Mouse (Mus musculus) neural tube, embryonic 13.5 days (tissue): ENCODE results near the gene Max. TPM values are rescaled to one million over a fixed set of nuclear protein-coding genes. Genes with fewer than 3 reads are reported as not detected.

Experiments used
- ATAC-seq: fragments of 200-750 bp; cut with Nextera tagmentation; 2 replicates; pipeline ENCODE4 v1.8.0; 2017; ENCODE audit warnings: low read depth, mild to moderate bottlenecking, moderate TSS enrichment, moderate library complexity
- H3K27ac ChIP-seq: fragments of 300-500 bp; sonication (generic); replicated peaks from 2 replicates; pipeline ENCODE4 v1.5.1; 2015; ENCODE audit warnings: moderate library complexity, mild to moderate bottlenecking, inconsistent platforms
- H3K27me3 ChIP-seq: fragments of 300-500 bp; sonication (generic); 2 replicates; pipeline ENCODE4 v1.6.1; 2015; ENCODE audit warnings: mild to moderate bottlenecking, inconsistent platforms
- H3K36me3 ChIP-seq: fragments of 300-500 bp; sonication (generic); 2 replicates; pipeline ENCODE4 v1.6.1; 2015; ENCODE audit warnings: mild to moderate bottlenecking, inconsistent platforms
- H3K4me1 ChIP-seq: fragments of 300-500 bp; sonication (generic); replicated peaks from 2 replicates; pipeline ENCODE4 v1.6.1; 2015; ENCODE audit warnings: inconsistent platforms
- H3K4me2 ChIP-seq: fragments of 300-500 bp; sonication (generic); 2 replicates; pipeline ENCODE4 v1.6.1; 2015; ENCODE audit warnings: inconsistent platforms, mild to moderate bottlenecking, moderate library complexity
- H3K4me3 ChIP-seq: fragments of 300-500 bp; sonication (generic); 2 replicates; pipeline ENCODE4 v1.5.1; 2015; ENCODE audit warnings: mild to moderate bottlenecking, inconsistent platforms
- H3K9ac ChIP-seq: fragments of 300-500 bp; sonication (generic); 2 replicates; pipeline ENCODE4 v1.6.1; 2015; ENCODE audit warnings: moderate library complexity, mild to moderate bottlenecking, inconsistent platforms
- H3K9me3 ChIP-seq: fragments of 300-500 bp; sonication (generic); 2 replicates; pipeline ENCODE4 v1.6.1; 2016; ENCODE audit warnings: inconsistent platforms
- WGBS: fragments of 180-500 bp; shearing (Covaris S2); methylation state at CpG from one replicate; pipeline ENCODE4 v1.1.7; 2015; 5-methylcytosine and 5-hydroxymethylcytosine counted together
- polyA plus RNA-seq: library from polyadenylated mRNA; unstranded; fragments of >200 nt; fragmentation: Nextera tagmentation; extraction: Ambion mirVana; gene quantifications from 2 replicates; pipeline ENCODE4 v1.2.1, GENCODE M21; 2015

Max gene
- polyA plus RNA-seq, 1 experiment from 2014 or later: 17.8 TPM

DNA sequence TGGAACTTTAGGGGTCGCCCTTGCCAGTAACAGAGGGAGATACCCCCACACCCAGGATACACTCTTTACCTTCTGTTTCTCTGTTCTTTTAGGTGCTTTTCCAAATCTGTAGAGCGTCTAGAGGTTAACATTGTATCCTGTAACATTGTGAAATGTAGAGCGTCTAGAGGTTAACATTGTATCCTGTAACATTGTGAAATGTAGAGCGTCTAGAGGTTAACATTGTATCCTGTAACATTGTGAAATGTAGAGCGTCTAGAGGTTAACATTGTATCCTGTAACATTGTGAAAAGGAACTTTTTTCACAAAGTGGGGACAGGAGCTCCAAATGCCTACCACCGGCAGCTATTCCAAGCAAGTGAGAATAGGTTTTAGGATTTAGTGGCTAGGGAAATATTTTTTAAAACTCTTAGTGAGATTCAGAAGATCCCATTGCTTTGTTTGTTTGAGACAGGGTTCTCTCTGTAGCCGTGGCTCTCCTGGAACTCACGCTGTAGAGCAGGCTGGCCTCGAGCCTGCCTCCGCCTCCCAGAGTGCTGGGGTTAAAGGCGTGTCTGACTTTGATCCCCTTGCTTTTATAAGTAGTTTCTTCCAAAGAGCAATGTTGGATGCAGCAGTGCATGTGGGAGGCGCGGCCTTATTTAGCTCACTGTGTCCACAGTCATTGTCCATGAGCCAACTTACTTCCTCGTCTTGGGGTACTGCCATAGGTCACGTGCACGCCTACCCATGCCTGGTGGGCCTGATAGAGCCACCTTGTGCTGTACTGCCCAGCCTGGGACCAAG, 68.9 kb downstream of the Max start:
- no peak overlapping the region for H3K4me2 ChIP-seq
- H3K4me3 ChIP-seq: no peak overlapping the region
- H3K9ac ChIP-seq: no peak overlapping the region
- peaks cover 18% of the 10 kb centered on the region for H3K4me1 ChIP-seq
- H3K36me3 ChIP-seq: peaks cover 16% of the 10 kb centered on the region; the same call in 1 of the 2 replicates
- WGBS: 93% methylated on average over 16 of the region's 16 CpGs
- no peaks in the 10 kb centered on the region for H3K27me3 ChIP-seq
- H3K9me3 ChIP-seq: no peaks in the 10 kb centered on the region
- H3K27ac ChIP-seq: no peak overlapping the region
- no peak for ATAC-seq

DNA sequence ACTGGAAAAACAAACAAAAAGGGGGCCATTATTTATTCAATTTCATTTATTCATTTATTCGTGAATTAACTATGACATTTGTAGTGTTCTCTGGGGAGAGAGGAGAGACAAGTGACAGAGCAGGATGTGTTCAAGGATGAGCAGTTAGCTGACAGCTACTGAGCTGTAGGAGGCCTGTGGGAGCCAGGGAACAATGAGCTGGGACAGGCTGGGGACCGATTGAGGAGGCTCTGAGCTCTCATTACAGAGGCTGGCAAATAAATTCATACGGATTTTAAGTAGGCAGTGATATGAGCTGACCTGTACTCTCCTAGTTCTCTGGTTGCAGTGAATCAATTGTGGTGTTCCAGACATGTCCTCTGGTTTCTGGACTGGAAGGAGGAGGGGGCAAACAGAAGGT, 70.8 kb downstream of the Max start:
- peaks cover 20% of the 10 kb centered on the region; the same call in 1 of the 2 replicates for H3K36me3 ChIP-seq
- peaks cover 18% of the 10 kb centered on the region for H3K4me1 ChIP-seq
- no peak; the same call in 1 of the 2 replicates for ATAC-seq
- H3K27me3 ChIP-seq: no peaks in the 10 kb centered on the region
- no peak overlapping the region for H3K27ac ChIP-seq
- H3K4me2 ChIP-seq: no peak overlapping the region
- no peak overlapping the region for H3K4me3 ChIP-seq
- H3K9ac ChIP-seq: no peak overlapping the region
- no peaks in the 10 kb centered on the region for H3K9me3 ChIP-seq
- 49% methylated on average over 3 of the region's 3 CpGs for WGBS

DNA sequence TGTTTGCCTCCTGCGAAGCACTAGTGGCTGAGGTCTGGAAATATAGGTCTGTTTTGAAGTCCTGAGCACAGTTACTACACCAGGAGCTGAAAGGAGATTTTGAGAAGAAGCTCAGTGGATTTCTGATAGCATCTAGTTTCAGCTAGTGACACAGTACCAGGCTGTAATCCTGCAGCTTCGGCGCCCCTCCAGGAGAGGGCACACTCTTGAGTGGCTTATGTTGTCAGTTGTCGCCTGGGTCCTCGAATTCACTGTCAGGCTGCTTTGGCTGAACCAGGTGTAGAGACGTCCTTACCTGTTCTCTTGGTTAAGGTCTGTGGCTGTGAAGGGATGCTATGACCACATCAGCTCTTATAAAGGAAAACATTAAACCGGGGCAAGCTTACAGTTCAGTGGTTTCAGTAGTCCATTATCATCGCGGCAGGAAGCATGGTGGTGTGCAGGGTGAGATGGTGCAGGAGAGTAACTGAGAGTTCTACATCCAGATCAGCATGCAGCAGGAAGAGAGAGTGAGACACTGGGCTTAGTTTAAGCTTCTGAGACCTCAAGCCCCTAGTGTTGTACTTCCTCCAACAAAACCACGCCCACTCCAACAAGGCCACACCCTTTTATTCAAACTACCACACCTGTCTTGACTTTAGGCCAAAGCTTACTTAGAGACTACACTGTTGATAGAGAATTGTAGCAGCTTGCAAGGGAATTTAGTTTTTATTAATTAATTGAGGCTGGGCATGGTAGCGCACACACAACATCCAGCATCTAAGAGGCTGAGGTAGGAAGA, 72.4 kb downstream of the Max start:
- H3K4me3 ChIP-seq: no peak overlapping the region
- H3K27me3 ChIP-seq: no peaks in the 10 kb centered on the region
- no peak overlapping the region for H3K27ac ChIP-seq
- H3K36me3 ChIP-seq: peaks cover 20% of the 10 kb centered on the region; the same call in 1 of the 2 replicates
- no peaks in the 10 kb centered on the region for H3K9me3 ChIP-seq
- 89% methylated on average over 11 of the region's 11 CpGs for WGBS
- peaks cover 10% of the 10 kb centered on the region; the same call in 1 of the 2 replicates for H3K4me1 ChIP-seq
- ATAC-seq: no peak
- H3K4me2 ChIP-seq: no peak overlapping the region
- no peak overlapping the region for H3K9ac ChIP-seq

DNA sequence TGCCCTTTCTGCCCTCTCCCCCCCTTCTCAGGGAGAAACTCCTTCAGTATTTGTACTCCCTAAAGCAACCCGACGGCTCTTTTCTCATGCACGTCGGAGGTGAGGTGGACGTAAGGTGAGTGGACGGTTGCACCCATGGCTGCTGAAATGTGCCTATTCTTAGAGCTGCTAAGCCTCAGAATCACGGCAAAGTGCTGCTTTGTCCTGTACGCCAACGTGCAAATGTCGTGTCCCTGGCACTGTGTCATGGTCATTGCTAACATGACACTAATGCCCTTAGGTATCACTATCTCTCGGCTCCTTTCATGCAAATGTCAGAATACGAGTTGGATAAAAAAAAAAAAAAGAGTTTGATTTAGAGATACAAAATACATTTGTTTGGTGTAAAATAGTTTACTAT, 74.1 kb downstream of the Max start:
- H3K9me3 ChIP-seq: no peaks in the 10 kb centered on the region
- H3K4me1 ChIP-seq: peaks cover 7% of the 10 kb centered on the region; the same call in 1 of the 2 replicates
- no peak overlapping the region for H3K4me2 ChIP-seq
- no peak overlapping the region for H3K9ac ChIP-seq
- H3K36me3 ChIP-seq: peaks cover 28% of the 10 kb centered on the region; the same call in 1 of the 2 replicates
- no peak for ATAC-seq
- WGBS: 94% methylated on average over 12 of the region's 12 CpGs
- no peak overlapping the region for H3K27ac ChIP-seq
- H3K27me3 ChIP-seq: no peaks in the 10 kb centered on the region
- no peak overlapping the region for H3K4me3 ChIP-seq

Other genes with a start within 250 kb of the Max start
- 145 and 158 TPM in 2 replicates for gene Churc1, start 196.7 kb downstream of the Max start, polyA plus RNA-seq
- 39.7 and 39.9 TPM in 2 replicates for gene Fntb, start 196.6 kb downstream of the Max start, polyA plus RNA-seq
- 0.10 TPM in 1 of 2 replicates, not detected in the other for gene Gpx2, start 166.6 kb downstream of the Max start, polyA plus RNA-seq
- 25.3 and 28.0 TPM in 2 replicates for gene Rab15, start 139.3 kb downstream of the Max start, polyA plus RNA-seq